23 mouse cellular contexts compared by ENCODE assay signal in genomic region chr7:19021048-19021447, GRCm38 (mm10). TPM values are rescaled to one million over a fixed set of nuclear protein-coding genes. Genes with fewer than 3 reads are reported as not detected.
DNase-seq lines count a peak whose midpoint lies in the region; ATAC-seq and TF ChIP-seq lines count a peak whose summit lies in the region.
"Had no signal": no experiment of that assay in that cellular context is flagged by ENCODE, and none has a peak within 500 bp of the region (broad histone marks: within the 10 kb centered on the region; RNA-seq: fewer than 3 reads in every experiment).

No protein-coding gene starts in this region.

- H3K27ac ChIP-seq in liver, postnatal 0 days (ENCODE audit: low read depth), result peak overlapping the region; percentile 17; the same call in 1 of the 2 replicates
- no peak overlapping the region for H3K27ac ChIP-seq in hindbrain, embryonic 14.5 days
- H3K27ac ChIP-seq: embryonic facial prominence, embryonic 12.5 days; macrophage; midbrain, embryonic 15.5 days had no signal

- H3K4me1 ChIP-seq in erythroblast, embryonic 14.5 days (ENCODE audit: control insufficient read depth), result peaks cover 26% of the 10 kb centered on the region
- peaks cover 52% of the 10 kb centered on the region for H3K4me1 ChIP-seq in megakaryocyte, embryonic 14.5 days
- H3K4me1 ChIP-seq in liver, postnatal 0 days (ENCODE audit: insufficient read depth), result peaks cover 12% of the 10 kb centered on the region
- H3K4me1 ChIP-seq in hindbrain, embryonic 14.5 days (replicated peaks; ENCODE audit: control insufficient read depth, insufficient read depth, low read length), result peaks cover 11% of the 10 kb centered on the region

- DNase-seq in liver, postnatal 0 days, result no peak
- DNase-seq in hindbrain, embryonic 14.5 days (ENCODE audit: low spot score), result no peak
- DNase-seq in natural killer cell, adult 2 months (ENCODE audit: low spot score in 2 of 2), result no peak
- DNase-seq: cerebellum, adult 18-20 months; gastrocnemius, postnatal 25 days; kidney, postnatal 14 days; layer of hippocampus, adult 9-11 months; thymus, postnatal 25 days had no signal

- H3K9me3 ChIP-seq in erythroblast, embryonic 14.5 days (ENCODE audit: control insufficient read depth, low read length), result no peaks in the 10 kb centered on the region; the same call in 1 of the 2 replicates
- no peaks in the 10 kb centered on the region for H3K9me3 ChIP-seq in megakaryocyte, embryonic 14.5 days
- no peaks in the 10 kb centered on the region for H3K9me3 ChIP-seq in liver, postnatal 0 days (ENCODE audit: low read length)
- H3K9me3 ChIP-seq in hindbrain, embryonic 14.5 days (ENCODE audit: control insufficient read depth, low read length), result no peaks in the 10 kb centered on the region
- H3K9me3 ChIP-seq: embryonic facial prominence, embryonic 12.5 days; midbrain, embryonic 15.5 days had no signal

- H3K4me2 ChIP-seq in liver, postnatal 0 days (ENCODE audit: low read depth, low read length), result peak overlapping the region; percentile 62
- no peak overlapping the region for H3K4me2 ChIP-seq in hindbrain, embryonic 14.5 days (replicated peaks)
- H3K4me2 ChIP-seq: embryonic facial prominence, embryonic 12.5 days; midbrain, embryonic 15.5 days had no signal

- no peak for TF ChIP-seq EP300 in liver, postnatal 0 days (IDR thresholded peaks at IDR 0.05; ENCODE audit: low read depth)

- TF ChIP-seq CTCF in liver, postnatal 0 days (IDR thresholded peaks at IDR 0.05; ENCODE audit: low read depth), result no peak

- peak overlapping the region; percentile 31 for H3K4me3 ChIP-seq in erythroblast, embryonic 14.5 days (replicated peaks)
- H3K4me3 ChIP-seq in megakaryocyte, embryonic 14.5 days (replicated peaks), result peak overlapping the region; percentile 57
- peak overlapping the region; percentile 100 for H3K4me3 ChIP-seq in liver, postnatal 0 days (ENCODE audit: low read depth, low read length)
- H3K4me3 ChIP-seq in hindbrain, embryonic 14.5 days (replicated peaks; ENCODE audit: low read length), result no peak overlapping the region
- H3K4me3 ChIP-seq: embryonic facial prominence, embryonic 12.5 days; midbrain, embryonic 15.5 days had no signal

- no peak for ATAC-seq in erythroblast, adult 5-6 weeks (replicated peaks; ENCODE audit: low FRiP score, poor library complexity, severe bottlenecking)
- no peak for ATAC-seq in megakaryocyte, adult 5-6 weeks (ENCODE audit: poor library complexity, severe bottlenecking)
- ATAC-seq in liver, postnatal 0 days, result no peak
- ATAC-seq in granulocyte monocyte progenitor cell, adult 5-6 weeks (replicated peaks; ENCODE audit: poor library complexity, severe bottlenecking), result no peak
- no peak for ATAC-seq in hindbrain, embryonic 14.5 days (ENCODE audit: low FRiP score)
- ATAC-seq: inflammation-experienced regulatory T-cells, adult 6 months; midbrain, embryonic 15.5 days had no signal

- 0 out of 2 replicates have a peak overlapping the region, but pooled peaks have one; percentile 5 for H3K9ac ChIP-seq in liver, postnatal 0 days (replicated peaks)
- no peak overlapping the region for H3K9ac ChIP-seq in hindbrain, embryonic 14.5 days
- H3K9ac ChIP-seq: embryonic facial prominence, embryonic 12.5 days; midbrain, embryonic 15.5 days had no signal

- WGBS in liver, postnatal 0 days (ENCODE audit: insufficient replicate concordance), result 7% methylated on average over 8 of the region's 8 CpGs
- WGBS in hindbrain, embryonic 14.5 days, result 25% methylated on average over 8 of the region's 8 CpGs

- H3K36me3 ChIP-seq in erythroblast, embryonic 14.5 days (ENCODE audit: control insufficient read depth), result no peaks in the 10 kb centered on the region; the same call in 1 of the 2 replicates
- no peaks in the 10 kb centered on the region for H3K36me3 ChIP-seq in megakaryocyte, embryonic 14.5 days (replicated peaks; ENCODE audit: low read length)
- H3K36me3 ChIP-seq in liver, postnatal 0 days (replicated peaks; ENCODE audit: insufficient read depth, low read length), result no peaks in the 10 kb centered on the region
- H3K36me3 ChIP-seq in hindbrain, embryonic 14.5 days (replicated peaks; ENCODE audit: control insufficient read depth, insufficient read depth), result no peaks in the 10 kb centered on the region
- H3K36me3 ChIP-seq: embryonic facial prominence, embryonic 12.5 days; midbrain, embryonic 15.5 days had no signal

- peaks cover 48% of the 10 kb centered on the region for H3K27me3 ChIP-seq in erythroblast, embryonic 14.5 days (ENCODE audit: control insufficient read depth)
- peaks cover 36% of the 10 kb centered on the region for H3K27me3 ChIP-seq in megakaryocyte, embryonic 14.5 days (replicated peaks)
- peaks cover 16% of the 10 kb centered on the region for H3K27me3 ChIP-seq in liver, postnatal 0 days (ENCODE audit: insufficient read depth, low read length)
- peaks cover 31% of the 10 kb centered on the region for H3K27me3 ChIP-seq in hindbrain, embryonic 14.5 days (ENCODE audit: control insufficient read depth, insufficient read depth, low read length)

RNA-seq across cellular contexts. Expression of gene Foxa3, which starts 2.3 kb away (rescaled TPM):
- 0.05 and 0.07 TPM in 2 replicates for polyA plus RNA-seq in erythroblast, embryonic 14.5 days (2012)
- total RNA-seq in erythroblast, adult 5-6 weeks (2015; ENCODE audit: low replicate concordance), result not detected in 2 replicates
- total RNA-seq in erythroblast, adult 5-6 weeks (2017; ENCODE audit: low replicate concordance), result not detected in 2 replicates
- not detected in 2 replicates for polyA plus RNA-seq in megakaryocyte, embryonic 14.5 days (2012; ENCODE audit: insufficient read depth, low replicate concordance)
- total RNA-seq in megakaryocyte, adult 5-6 weeks (2015), result not detected in 2 replicates
- total RNA-seq in megakaryocyte, adult 5-6 weeks (2017), result not detected in 2 replicates
- polyA plus RNA-seq in liver, postnatal 0 days (2015; fragmentation: Nextera tagmentation; extraction: Ambion mirVana), result 61.0 and 84.0 TPM in 2 replicates
- not detected in 2 replicates for total RNA-seq in granulocyte monocyte progenitor cell, adult 5-6 weeks (2014; fragmentation: Nextera tagmentation)
- total RNA-seq in granulocyte monocyte progenitor cell, adult 5-6 weeks (2017), result not detected in 2 replicates
- polyA plus RNA-seq in hindbrain, embryonic 14.5 days (2014; fragmentation: Nextera tagmentation; extraction: Ambion mirVana), result not detected in 2 replicates
- total RNA-seq: gastrocnemius, postnatal 25 days; left cerebral cortex, postnatal 14 days had no signal
- polyA plus RNA-seq: forebrain, embryonic 11.5 days; heart, embryonic 14.5 days; inflammation-experienced regulatory T-cells, adult 6 months; macrophage; midbrain, embryonic 15.5 days; neural tube, embryonic 11.5 days had no signal

RNA-seq across cellular contexts. Expression of gene Sympk, which starts 3.1 kb away (rescaled TPM):
- 21.6 and 22.6 TPM in 2 replicates for polyA plus RNA-seq in erythroblast, embryonic 14.5 days (2012)
- total RNA-seq in erythroblast, adult 5-6 weeks (2015; ENCODE audit: low replicate concordance), result 15.2 and 35.9 TPM in 2 replicates
- total RNA-seq in erythroblast, adult 5-6 weeks (2017; ENCODE audit: low replicate concordance), result 7.8 and 21.0 TPM in 2 replicates
- 176 and 205 TPM in 2 replicates for polyA plus RNA-seq in megakaryocyte, embryonic 14.5 days (2012; ENCODE audit: insufficient read depth, low replicate concordance)
- 48.4 and 54.7 TPM in 2 replicates for total RNA-seq in megakaryocyte, adult 5-6 weeks (2015)
- 26.6 and 30.4 TPM in 2 replicates for total RNA-seq in megakaryocyte, adult 5-6 weeks (2017)
- polyA plus RNA-seq in liver, postnatal 0 days (2015; fragmentation: Nextera tagmentation; extraction: Ambion mirVana), result 6.9 and 7.1 TPM in 2 replicates
- total RNA-seq in granulocyte monocyte progenitor cell, adult 5-6 weeks (2014; fragmentation: Nextera tagmentation), result 79.9 and 98.6 TPM in 2 replicates
- 38.5 and 46.7 TPM in 2 replicates for total RNA-seq in granulocyte monocyte progenitor cell, adult 5-6 weeks (2017)
- 18.7 and 18.8 TPM in 2 replicates for polyA plus RNA-seq in hindbrain, embryonic 14.5 days (2014; fragmentation: Nextera tagmentation; extraction: Ambion mirVana)

RNA-seq across cellular contexts. Expression of gene Irf2bp1, which starts 17.2 kb away (rescaled TPM):
- polyA plus RNA-seq in erythroblast, embryonic 14.5 days (2012), result 5.0 and 5.5 TPM in 2 replicates
- total RNA-seq in erythroblast, adult 5-6 weeks (2015; ENCODE audit: low replicate concordance), result 5.6 and 7.3 TPM in 2 replicates
- 0.77 and 3.9 TPM in 2 replicates for total RNA-seq in erythroblast, adult 5-6 weeks (2017; ENCODE audit: low replicate concordance)
- polyA plus RNA-seq in megakaryocyte, embryonic 14.5 days (2012; ENCODE audit: insufficient read depth, low replicate concordance), result 53.2 and 120 TPM in 2 replicates
- total RNA-seq in megakaryocyte, adult 5-6 weeks (2015), result 11.4 and 14.5 TPM in 2 replicates
- 6.9 and 8.2 TPM in 2 replicates for total RNA-seq in megakaryocyte, adult 5-6 weeks (2017)
- polyA plus RNA-seq in liver, postnatal 0 days (2015; fragmentation: Nextera tagmentation; extraction: Ambion mirVana), result 6.3 and 8.8 TPM in 2 replicates
- total RNA-seq in granulocyte monocyte progenitor cell, adult 5-6 weeks (2014; fragmentation: Nextera tagmentation), result 14.5 and 24.3 TPM in 2 replicates
- total RNA-seq in granulocyte monocyte progenitor cell, adult 5-6 weeks (2017), result 8.4 and 17.5 TPM in 2 replicates
- 32.4 and 38.1 TPM in 2 replicates for polyA plus RNA-seq in hindbrain, embryonic 14.5 days (2014; fragmentation: Nextera tagmentation; extraction: Ambion mirVana)

RNA-seq across cellular contexts. Expression of gene Mypop, which starts 30.0 kb away (rescaled TPM):
- 0.02 TPM in 1 of 2 replicates, not detected in the other for polyA plus RNA-seq in erythroblast, embryonic 14.5 days (2012)
- not detected in 2 replicates for total RNA-seq in erythroblast, adult 5-6 weeks (2015; ENCODE audit: low replicate concordance)
- 0.43 TPM in 1 of 2 replicates, not detected in the other for total RNA-seq in erythroblast, adult 5-6 weeks (2017; ENCODE audit: low replicate concordance)
- polyA plus RNA-seq in megakaryocyte, embryonic 14.5 days (2012; ENCODE audit: insufficient read depth, low replicate concordance), result 2.5 and 6.7 TPM in 2 replicates
- total RNA-seq in megakaryocyte, adult 5-6 weeks (2015), result 0.25 TPM in 1 of 2 replicates, not detected in the other
- 0.15 and 0.24 TPM in 2 replicates for total RNA-seq in megakaryocyte, adult 5-6 weeks (2017)
- polyA plus RNA-seq in liver, postnatal 0 days (2015; fragmentation: Nextera tagmentation; extraction: Ambion mirVana), result 0.39 and 0.55 TPM in 2 replicates
- not detected in 2 replicates for total RNA-seq in granulocyte monocyte progenitor cell, adult 5-6 weeks (2014; fragmentation: Nextera tagmentation)
- 0.82 TPM in 1 of 2 replicates, not detected in the other for total RNA-seq in granulocyte monocyte progenitor cell, adult 5-6 weeks (2017)
- 6.7 and 7.4 TPM in 2 replicates for polyA plus RNA-seq in hindbrain, embryonic 14.5 days (2014; fragmentation: Nextera tagmentation; extraction: Ambion mirVana)

RNA-seq across cellular contexts. Expression of gene Rsph6a, which starts 33.4 kb away (rescaled TPM):
- 0.06 TPM in 1 of 2 replicates, not detected in the other for polyA plus RNA-seq in erythroblast, embryonic 14.5 days (2012)
- not detected in 2 replicates for total RNA-seq in erythroblast, adult 5-6 weeks (2015; ENCODE audit: low replicate concordance)
- total RNA-seq in erythroblast, adult 5-6 weeks (2017; ENCODE audit: low replicate concordance), result not detected in 2 replicates
- not detected in 2 replicates for polyA plus RNA-seq in megakaryocyte, embryonic 14.5 days (2012; ENCODE audit: insufficient read depth, low replicate concordance)
- not detected in 2 replicates for total RNA-seq in megakaryocyte, adult 5-6 weeks (2015)
- total RNA-seq in megakaryocyte, adult 5-6 weeks (2017), result not detected in 2 replicates
- not detected in 2 replicates for polyA plus RNA-seq in liver, postnatal 0 days (2015; fragmentation: Nextera tagmentation; extraction: Ambion mirVana)
- total RNA-seq in granulocyte monocyte progenitor cell, adult 5-6 weeks (2014; fragmentation: Nextera tagmentation), result not detected in 2 replicates
- not detected in 2 replicates for total RNA-seq in granulocyte monocyte progenitor cell, adult 5-6 weeks (2017)
- 0.27 and 0.43 TPM in 2 replicates for polyA plus RNA-seq in hindbrain, embryonic 14.5 days (2014; fragmentation: Nextera tagmentation; extraction: Ambion mirVana)
- total RNA-seq: common myeloid progenitor, adult 5-6 weeks; gastrocnemius, postnatal 25 days; hematopoietic stem cell, adult 5-6 weeks had no signal
- polyA plus RNA-seq: embryonic facial prominence, embryonic 12.5 days; forebrain, embryonic 11.5 days; heart, embryonic 14.5 days; inflammation-experienced regulatory T-cells, adult 6 months; macrophage; neural tube, embryonic 11.5 days had no signal

Comparison
In these comparisons a context has a peak if more than half of its experiments do, and no peak if none do; other contexts are left out.
1. RNA of gene Foxa3, which starts 2.3 kb away (polyA plus RNA-seq): 61.0 to 84.0 TPM in liver, postnatal 0 days; 0.05 to 0.07 TPM in erythroblast, embryonic 14.5 days, not detected in megakaryocyte, embryonic 14.5 days and not detected in hindbrain, embryonic 14.5 days; every median in the first group is over 10 times any median in the second.